Mouse (Mus musculus): ENCODE measurements at regions not wholly inside any gene's neighbourhood (a gene's known extent, or its start where the extent isn't known, plus 50 kb on each side); places are given as distances from the start of the nearest gene placed in this dataset.

DNA sequence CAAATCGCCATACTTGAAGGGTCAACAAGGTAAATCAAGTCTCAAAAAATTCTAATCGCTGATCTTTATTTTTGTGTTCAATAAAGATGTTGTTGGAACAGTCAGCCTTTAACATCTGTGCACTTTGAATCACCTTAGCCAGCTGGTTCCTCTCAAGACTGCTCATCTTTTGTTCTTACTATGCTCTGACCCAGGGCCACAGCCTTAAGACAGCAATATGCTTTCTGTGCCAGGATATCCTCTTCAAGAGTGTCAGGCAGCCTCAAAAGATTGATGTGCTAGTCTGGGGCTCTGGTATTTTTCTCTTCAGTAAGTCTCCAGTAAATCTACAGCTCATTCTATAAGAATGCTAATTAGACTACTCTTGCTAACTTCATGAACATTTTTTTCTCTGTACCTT, 199.9 kb downstream of the Dph6 start:
- no peak overlapping the region for H3K4me3 ChIP-seq
- H3K4me2 ChIP-seq, result no peak overlapping the region
- no peaks in the 10 kb centered on the region for H3K4me1 ChIP-seq (replicated peaks)
- no peak overlapping the region for H3K27ac ChIP-seq (replicated peaks)
- no peaks in the 10 kb centered on the region for H3K27me3 ChIP-seq
- H3K9ac ChIP-seq, result no peak overlapping the region
- H3K9me3 ChIP-seq, result no peaks in the 10 kb centered on the region
- ATAC-seq (ENCODE audit: low read depth), result no peak
- WGBS, result 81% methylated on average over 2 of the region's 2 CpGs
- H3K36me3 ChIP-seq, result no peaks in the 10 kb centered on the region

DNA sequence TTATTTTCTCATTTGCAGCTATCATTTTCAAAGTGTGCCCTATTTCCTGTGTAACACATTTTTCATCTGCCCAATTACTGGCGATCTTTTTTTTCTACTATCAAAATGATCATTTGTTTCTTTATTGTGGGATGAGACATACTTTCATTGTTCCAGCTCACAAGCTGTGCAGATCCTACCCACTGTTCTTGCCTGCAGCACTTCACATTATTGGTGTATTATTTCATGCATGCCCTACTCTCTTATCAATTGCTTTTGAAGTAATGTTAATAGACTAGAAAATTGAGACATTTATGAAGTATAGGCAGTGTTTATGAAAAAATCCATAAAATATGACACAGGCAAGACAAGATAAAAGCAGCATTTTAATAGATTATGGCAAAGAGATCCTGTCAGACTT, 204.6 kb downstream of the Dph6 start:
- Histone ChIP-seq H3K4me2 (no peak overlapping the region), H3K27ac (replicated peaks) (no peak overlapping the region), H3K36me3 (no peaks in the 10 kb centered on the region), H3K4me3 (no peak overlapping the region), H3K4me1 (replicated peaks) (no peaks in the 10 kb centered on the region), H3K9me3 (no peaks in the 10 kb centered on the region), H3K27me3 (no peaks in the 10 kb centered on the region), H3K9ac (no peak overlapping the region)
- WGBS, result 56% methylated on average over 1 of the region's 1 CpGs
- ATAC-seq (ENCODE audit: low read depth), result no peak

DNA sequence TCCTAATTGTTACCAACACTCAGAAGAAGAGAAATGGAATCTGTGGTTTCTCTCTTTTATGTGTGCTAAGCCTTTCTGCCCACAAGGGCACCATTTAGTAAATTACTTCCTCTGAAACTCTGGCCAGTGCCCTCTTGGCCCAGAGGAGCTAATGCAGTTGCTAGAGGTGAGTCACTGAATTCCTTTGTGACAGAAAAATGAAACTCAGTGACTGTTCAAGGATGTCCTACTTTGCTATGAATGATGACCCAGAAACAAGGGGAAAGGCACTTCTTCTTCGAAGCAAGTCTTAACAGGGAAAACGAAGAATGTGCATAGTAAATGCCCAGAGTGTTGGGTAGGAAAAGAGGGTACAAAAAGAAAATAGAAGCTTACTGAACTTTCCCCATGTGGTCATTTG, 211.0 kb downstream of the Dph6 start:
- no peak for ATAC-seq (ENCODE audit: low read depth)
- no peak overlapping the region for H3K4me3 ChIP-seq
- H3K9ac ChIP-seq, result no peak overlapping the region
- no peaks in the 10 kb centered on the region for H3K9me3 ChIP-seq
- no peaks in the 10 kb centered on the region for H3K36me3 ChIP-seq
- no peak overlapping the region for H3K27ac ChIP-seq (replicated peaks)
- WGBS, result 80% methylated on average over 2 of the region's 2 CpGs
- no peak overlapping the region for H3K4me2 ChIP-seq
- H3K4me1 ChIP-seq (replicated peaks), result no peaks in the 10 kb centered on the region; the same call in 1 of the 2 replicates
- no peaks in the 10 kb centered on the region for H3K27me3 ChIP-seq

DNA sequence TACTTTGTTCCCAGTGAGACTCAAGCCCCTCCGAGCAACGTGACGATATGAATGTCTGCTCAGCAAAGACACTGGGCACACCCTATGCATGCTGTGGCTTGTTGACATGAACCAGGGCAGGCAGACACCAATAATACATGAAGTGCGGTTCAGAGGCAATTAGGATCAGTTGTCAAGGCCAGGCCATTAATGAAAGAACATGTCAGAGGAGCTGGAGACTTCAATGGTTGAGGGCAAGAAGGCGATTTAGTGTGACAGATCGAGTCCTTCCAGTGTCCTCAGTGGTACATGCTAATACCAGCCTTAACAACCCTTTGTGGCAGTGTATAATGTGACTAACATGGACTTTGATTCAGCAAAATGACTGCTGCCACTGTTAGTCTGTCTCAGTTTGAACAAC, 213.8 kb downstream of the Dph6 start:
- Histone ChIP-seq H3K4me1 (replicated peaks) (no peaks in the 10 kb centered on the region; the same call in 1 of the 2 replicates), H3K27me3 (no peaks in the 10 kb centered on the region), H3K4me3 (no peak overlapping the region), H3K36me3 (no peaks in the 10 kb centered on the region), H3K27ac (replicated peaks) (no peak overlapping the region), H3K9ac (no peak overlapping the region), H3K9me3 (no peaks in the 10 kb centered on the region), H3K4me2 (no peak overlapping the region)
- 40% methylated on average over 6 of the region's 6 CpGs for WGBS
- ATAC-seq (ENCODE audit: low read depth), result no peak

GRCm38 (mm10) chr2:114439668-114440067, 215.1 kb downstream of the Dph6 start:
- Histone ChIP-seq H3K27me3 (no peaks in the 10 kb centered on the region), H3K27ac (replicated peaks) (no peak overlapping the region), H3K9me3 (no peaks in the 10 kb centered on the region), H3K4me2 (no peak overlapping the region), H3K36me3 (no peaks in the 10 kb centered on the region), H3K9ac (no peak overlapping the region), H3K4me3 (no peak overlapping the region), H3K4me1 (replicated peaks) (no peaks in the 10 kb centered on the region; the same call in 1 of the 2 replicates)
- WGBS, result 60% methylated on average over 1 of the region's 1 CpGs
- no peak for ATAC-seq (ENCODE audit: low read depth)

DNA sequence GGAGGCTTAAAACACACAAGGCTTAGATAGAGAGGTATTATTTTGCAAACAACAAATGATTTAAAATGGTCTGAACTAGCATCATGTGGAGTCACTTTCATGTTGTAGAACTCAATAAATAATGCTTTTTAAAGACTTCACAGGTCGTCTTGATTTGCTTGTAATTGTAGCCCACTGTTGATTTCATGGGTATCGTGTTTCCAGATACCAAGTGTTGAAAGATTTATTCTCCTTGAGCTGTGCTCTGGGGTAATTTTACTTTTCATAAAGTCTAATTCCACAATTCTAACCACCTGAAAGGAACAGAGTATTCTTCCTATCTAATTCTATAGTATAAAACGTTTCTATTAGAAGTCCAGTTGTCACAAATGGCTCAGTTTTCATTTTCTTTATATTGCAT, 216.7 kb downstream of the Dph6 start:
- H3K9me3 ChIP-seq, result no peaks in the 10 kb centered on the region
- H3K9ac ChIP-seq, result no peak overlapping the region
- 35% methylated on average over 3 of the region's 3 CpGs for WGBS
- H3K4me2 ChIP-seq, result no peak overlapping the region
- no peak overlapping the region for H3K4me3 ChIP-seq
- no peak overlapping the region for H3K27ac ChIP-seq (replicated peaks)
- no peaks in the 10 kb centered on the region; the same call in 1 of the 2 replicates for H3K4me1 ChIP-seq (replicated peaks)
- no peak for ATAC-seq (ENCODE audit: low read depth)
- no peaks in the 10 kb centered on the region for H3K36me3 ChIP-seq
- H3K27me3 ChIP-seq, result no peaks in the 10 kb centered on the region

DNA sequence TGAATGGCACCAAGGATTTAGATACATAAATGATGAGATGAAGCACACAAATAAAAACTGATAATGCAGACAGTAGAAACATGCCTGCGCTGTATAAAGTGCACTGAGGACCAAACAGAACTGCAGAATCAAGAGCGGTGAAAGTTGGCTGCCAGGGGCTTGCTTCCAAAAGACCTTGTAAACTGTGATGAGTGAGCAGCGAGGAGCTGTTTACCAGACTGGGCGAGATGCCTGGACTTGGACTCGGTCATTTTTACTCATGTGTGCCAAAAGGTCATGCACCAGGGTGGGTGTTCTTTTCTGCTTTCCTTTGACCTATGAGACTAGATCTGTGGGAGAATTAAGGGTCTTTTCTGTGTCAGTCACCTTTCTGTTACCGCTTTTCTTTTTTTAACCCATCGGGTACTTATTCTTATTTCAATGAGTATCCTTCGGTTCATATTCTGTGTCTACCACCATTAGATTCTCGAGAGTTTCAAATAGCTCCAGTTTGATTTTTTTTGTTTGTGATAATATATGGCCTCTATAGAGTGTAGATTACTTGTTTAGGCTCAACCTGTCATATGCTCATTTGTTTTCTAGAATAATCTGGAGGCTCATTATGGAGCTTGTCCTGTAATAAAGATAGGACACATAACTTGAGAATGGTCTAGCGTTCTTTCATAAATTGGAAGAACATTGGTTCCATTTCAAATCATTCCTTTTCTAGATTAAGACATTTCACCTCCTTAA, 226.3 kb upstream of the Zfp770 start:
- Histone ChIP-seq H3K4me1 (replicated peaks) (no peaks in the 10 kb centered on the region), H3K4me3 (no peak overlapping the region)
- WGBS, result 90% methylated on average over 10 of the region's 10 CpGs

GRCm38 (mm10) chr2:114419346-114419745, 218.1 kb upstream of the Zfp770 start:
- Histone ChIP-seq H3K4me2 (no peak overlapping the region), H3K27me3 (no peaks in the 10 kb centered on the region), H3K4me1 (replicated peaks) (no peaks in the 10 kb centered on the region), H3K9ac (no peak overlapping the region), H3K36me3 (no peaks in the 10 kb centered on the region), H3K9me3 (no peaks in the 10 kb centered on the region), H3K4me3 (no peak overlapping the region), H3K27ac (replicated peaks) (no peak overlapping the region)
- no peak for ATAC-seq (ENCODE audit: low read depth)
- WGBS, result 66% methylated on average over 3 of the region's 3 CpGs

More for the DNA sequence above, 226.3 kb upstream of the Zfp770 start:
- Histone ChIP-seq H3K27me3 (no peaks in the 10 kb centered on the region), H3K9ac (no peak overlapping the region), H3K4me2 (no peak overlapping the region), H3K9me3 (no peaks in the 10 kb centered on the region), H3K36me3 (no peaks in the 10 kb centered on the region), H3K27ac (replicated peaks) (no peak overlapping the region)
- ATAC-seq (ENCODE audit: low read depth), result no peak

DNA sequence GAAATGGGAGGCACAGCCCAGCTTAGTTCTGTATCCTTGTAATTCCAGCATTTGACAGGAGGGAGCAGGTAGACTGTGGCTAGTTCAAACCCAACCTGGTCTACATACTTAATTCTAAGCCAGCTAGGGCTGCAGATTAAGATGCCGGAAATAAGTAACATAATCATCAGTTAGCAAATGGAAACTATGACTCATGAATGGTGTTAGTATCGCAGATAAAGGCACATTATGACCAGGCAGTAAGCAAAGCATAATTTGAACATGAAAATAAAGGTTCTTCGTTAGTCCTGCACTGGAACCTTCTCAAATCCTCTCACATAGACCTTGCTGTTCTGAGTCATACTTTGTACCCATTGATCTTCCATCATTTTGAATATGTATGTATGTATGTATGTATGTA, 211.7 kb upstream of the Zfp770 start:
- Histone ChIP-seq H3K4me1 (replicated peaks) (0 out of 2 replicates have a peak, but pooled peaks cover 3% of the 10 kb centered on the region), H3K9ac (no peak overlapping the region), H3K4me2 (no peak overlapping the region), H3K27ac (replicated peaks) (no peak overlapping the region), H3K4me3 (no peak overlapping the region), H3K36me3 (no peaks in the 10 kb centered on the region), H3K27me3 (no peaks in the 10 kb centered on the region), H3K9me3 (no peaks in the 10 kb centered on the region)
- WGBS, result 89% methylated on average over 3 of the region's 3 CpGs
- ATAC-seq (ENCODE audit: low read depth), result no peak

- Histone ChIP-seq H3K4me1 (replicated peaks) (0 out of 2 replicates have a peak, but pooled peaks cover 3% of the 10 kb centered on the region), H3K27ac (replicated peaks) (no peak overlapping the region), H3K36me3 (no peaks in the 10 kb centered on the region), H3K9ac (no peak overlapping the region), H3K27me3 (no peaks in the 10 kb centered on the region), H3K9me3 (no peaks in the 10 kb centered on the region), H3K4me3 (no peak overlapping the region), H3K4me2 (peak overlapping the region; percentile 17)
- WGBS, result 56% methylated on average over 17 of the region's 17 CpGs
- no peak for ATAC-seq (ENCODE audit: low read depth)
Observed at GRCm38 (mm10) chr2:114411940-114412715, 210.9 kb upstream of the Zfp770 start.

- Histone ChIP-seq H3K4me1 (replicated peaks) (0 out of 2 replicates have a peak, but pooled peaks cover 3% of the 10 kb centered on the region), H3K9me3 (no peaks in the 10 kb centered on the region), H3K9ac (no peak overlapping the region), H3K4me2 (no peak overlapping the region), H3K4me3 (no peak overlapping the region), H3K27me3 (no peaks in the 10 kb centered on the region), H3K27ac (replicated peaks) (no peak overlapping the region), H3K36me3 (no peaks in the 10 kb centered on the region)
- 77% methylated on average over 3 of the region's 3 CpGs for WGBS
- no peak for ATAC-seq (ENCODE audit: low read depth)
Observed at GRCm38 (mm10) chr2:114410717-114411116, 209.4 kb upstream of the Zfp770 start.

- Histone ChIP-seq H3K4me3 (no peak overlapping the region), H3K36me3 (no peaks in the 10 kb centered on the region), H3K9ac (no peak overlapping the region), H3K4me2 (no peak overlapping the region), H3K27ac (replicated peaks) (no peak overlapping the region), H3K27me3 (no peaks in the 10 kb centered on the region), H3K9me3 (no peaks in the 10 kb centered on the region), H3K4me1 (replicated peaks) (0 out of 2 replicates have a peak, but pooled peaks cover 3% of the 10 kb centered on the region)
- ATAC-seq (ENCODE audit: low read depth), result no peak
Observed at GRCm38 (mm10) chr2:114409542-114409941, 208.3 kb upstream of the Zfp770 start.
